Mouse (Mus musculus): ENCODE measurements at regions not wholly inside any gene's neighbourhood (a gene's known extent, or its start where the extent isn't known, plus 50 kb on each side); places are given as distances from the start of the nearest gene placed in this dataset.

- WGBS, result 41% methylated on average over 4 of the region's 4 CpGs
- H3K4me1 ChIP-seq, result 0 out of 2 replicates have a peak, but pooled peaks cover 2% of the 10 kb centered on the region
- no peaks in the 10 kb centered on the region for H3K36me3 ChIP-seq
- no peak overlapping the region for H3K4me2 ChIP-seq
- H3K27me3 ChIP-seq, result no peaks in the 10 kb centered on the region
- H3K4me3 ChIP-seq, result no peak overlapping the region
- ATAC-seq (ENCODE audit: insufficient number of reproducible peaks, insufficient read depth, low FRiP score, low TSS enrichment, low read depth), result no peak
- no peaks in the 10 kb centered on the region for H3K9me3 ChIP-seq
- H3K9ac ChIP-seq, result no peak overlapping the region
- H3K27ac ChIP-seq, result no peak overlapping the region
Measured at GRCm38 (mm10) chr12:33717053-33717452, 211.2 kb upstream of the Ferd3l start.

- no peaks in the 10 kb centered on the region for H3K9me3 ChIP-seq
- H3K9ac ChIP-seq, result no peak overlapping the region
- H3K27me3 ChIP-seq, result no peaks in the 10 kb centered on the region
- peak overlapping the region; percentile 40; the same call in 1 of the 2 replicates for H3K27ac ChIP-seq
- H3K4me1 ChIP-seq, result 0 out of 2 replicates have a peak, but pooled peaks cover 2% of the 10 kb centered on the region
- peak overlapping the region; percentile 48 for H3K4me2 ChIP-seq
- H3K36me3 ChIP-seq, result no peaks in the 10 kb centered on the region
- ATAC-seq (ENCODE audit: insufficient number of reproducible peaks, insufficient read depth, low FRiP score, low TSS enrichment, low read depth), result no peak
- whole genome bisulfite sequencing, result 20% methylated on average over 14 of the region's 14 CpGs
- no peak overlapping the region for H3K4me3 ChIP-seq
Measured at GRCm38 (mm10) chr12:33717601-33718260, 210.5 kb upstream of the Ferd3l start.

- H3K4me2 ChIP-seq, result no peak overlapping the region
- H3K4me3 ChIP-seq, result no peak overlapping the region
- WGBS, result 68% methylated on average over 7 of the region's 7 CpGs
- H3K4me1 ChIP-seq, result 0 out of 2 replicates have a peak, but pooled peaks cover 2% of the 10 kb centered on the region
- H3K36me3 ChIP-seq, result no peaks in the 10 kb centered on the region
- no peak for ATAC-seq (ENCODE audit: insufficient number of reproducible peaks, insufficient read depth, low FRiP score, low TSS enrichment, low read depth)
- H3K9ac ChIP-seq, result no peak overlapping the region
- H3K27me3 ChIP-seq, result no peaks in the 10 kb centered on the region
- no peaks in the 10 kb centered on the region for H3K9me3 ChIP-seq
- no peak overlapping the region for H3K27ac ChIP-seq
Measured at GRCm38 (mm10) chr12:33719063-33719462, 209.2 kb upstream of the Ferd3l start.

- no peaks in the 10 kb centered on the region for H3K36me3 ChIP-seq
Measured at GRCm38 (mm10) chr12:33731937-33732336, 196.3 kb upstream of the Ferd3l start.

GRCm38 (mm10) chr12:33775563-33776468 lies 152.4 kb upstream of the Ferd3l start:
- no peak overlapping the region for H3K27ac ChIP-seq

More at GRCm38 (mm10) chr12:33731937-33732336, 196.3 kb upstream of the Ferd3l start:
- 18% methylated on average over 4 of the region's 4 CpGs for WGBS
- Histone ChIP-seq H3K9ac (no peak overlapping the region), H3K4me3 (no peak overlapping the region), H3K4me1 (peaks cover 4% of the 10 kb centered on the region; the same call in 1 of the 2 replicates), H3K9me3 (no peaks in the 10 kb centered on the region), H3K27me3 (no peaks in the 10 kb centered on the region), H3K27ac (no peak overlapping the region), H3K4me2 (no peak overlapping the region; the same call in 1 of the 2 replicates)
- ATAC-seq (ENCODE audit: insufficient number of reproducible peaks, insufficient read depth, low FRiP score, low TSS enrichment, low read depth), result no peak

GRCm38 (mm10) chr12:33778477-33778876 lies 149.7 kb upstream of the Ferd3l start:
- Histone ChIP-seq H3K36me3 (no peaks in the 10 kb centered on the region), H3K4me1 (peaks cover 11% of the 10 kb centered on the region; the same call in 1 of the 2 replicates), H3K9me3 (no peaks in the 10 kb centered on the region), H3K4me2 (no peak overlapping the region), H3K27ac (no peak overlapping the region), H3K4me3 (no peak overlapping the region), H3K27me3 (no peaks in the 10 kb centered on the region), H3K9ac (no peak overlapping the region)
- WGBS, result 61% methylated on average over 4 of the region's 4 CpGs
- ATAC-seq (ENCODE audit: insufficient number of reproducible peaks, insufficient read depth, low FRiP score, low TSS enrichment, low read depth), result no peak

More at GRCm38 (mm10) chr12:33775563-33776468, 152.4 kb upstream of the Ferd3l start:
- no peak for ATAC-seq (ENCODE audit: insufficient number of reproducible peaks, insufficient read depth, low FRiP score, low TSS enrichment, low read depth)
- H3K4me3 ChIP-seq, result no peak overlapping the region
- no peaks in the 10 kb centered on the region for H3K27me3 ChIP-seq
- no peak overlapping the region for H3K9ac ChIP-seq
- WGBS, result 67% methylated on average over 5 of the region's 5 CpGs
- H3K4me2 ChIP-seq, result no peak overlapping the region
- peaks cover 11% of the 10 kb centered on the region; the same call in 1 of the 2 replicates for H3K4me1 ChIP-seq
- no peaks in the 10 kb centered on the region for H3K9me3 ChIP-seq
- no peaks in the 10 kb centered on the region for H3K36me3 ChIP-seq

GRCm38 (mm10) chr12:33779898-33780297 lies 148.3 kb upstream of the Ferd3l start:
- Histone ChIP-seq H3K9me3 (no peaks in the 10 kb centered on the region), H3K4me3 (no peak overlapping the region), H3K27ac (no peak overlapping the region), H3K9ac (no peak overlapping the region; the same call in 1 of the 2 replicates), H3K27me3 (no peaks in the 10 kb centered on the region), H3K36me3 (no peaks in the 10 kb centered on the region), H3K4me1 (peaks cover 11% of the 10 kb centered on the region; the same call in 1 of the 2 replicates), H3K4me2 (no peak overlapping the region)
- 33% methylated on average over 2 of the region's 2 CpGs for WGBS
- ATAC-seq (ENCODE audit: insufficient number of reproducible peaks, insufficient read depth, low FRiP score, low TSS enrichment, low read depth), result no peak

GRCm38 (mm10) chr12:33804206-33804791 lies 123.9 kb upstream of the Ferd3l start:
- H3K36me3 ChIP-seq, result no peaks in the 10 kb centered on the region
- no peak overlapping the region; the same call in 1 of the 2 replicates for H3K27ac ChIP-seq
- H3K9me3 ChIP-seq, result no peaks in the 10 kb centered on the region
- WGBS, result 40% methylated on average over 10 of the region's 10 CpGs
- no peak for ATAC-seq (ENCODE audit: insufficient number of reproducible peaks, insufficient read depth, low FRiP score, low TSS enrichment, low read depth)
- H3K9ac ChIP-seq, result no peak overlapping the region
- peaks cover 6% of the 10 kb centered on the region; the same call in 1 of the 2 replicates for H3K4me1 ChIP-seq
- H3K4me2 ChIP-seq, result no peak overlapping the region
- no peaks in the 10 kb centered on the region for H3K27me3 ChIP-seq
- H3K4me3 ChIP-seq, result 0 out of 2 replicates have a peak overlapping the region, but pooled peaks have one; percentile 1

GRCm38 (mm10) chr12:33825571-33825970 lies 102.7 kb upstream of the Ferd3l start:
- H3K4me2 ChIP-seq, result no peak overlapping the region
- no peaks in the 10 kb centered on the region for H3K4me1 ChIP-seq
- no peak overlapping the region for H3K27ac ChIP-seq
- H3K27me3 ChIP-seq, result no peaks in the 10 kb centered on the region
- H3K4me3 ChIP-seq, result no peak overlapping the region
- ATAC-seq (ENCODE audit: insufficient number of reproducible peaks, insufficient read depth, low FRiP score, low TSS enrichment, low read depth), result no peak
- H3K9ac ChIP-seq, result no peak overlapping the region
- no peaks in the 10 kb centered on the region for H3K9me3 ChIP-seq
- H3K36me3 ChIP-seq, result no peaks in the 10 kb centered on the region

GRCm38 (mm10) chr12:33849088-33849487 lies 79.1 kb upstream of the Ferd3l start:
- H3K36me3 ChIP-seq, result no peaks in the 10 kb centered on the region
- H3K4me2 ChIP-seq, result no peak overlapping the region
- H3K4me1 ChIP-seq, result 0 out of 2 replicates have a peak, but pooled peaks cover 2% of the 10 kb centered on the region
- H3K9me3 ChIP-seq, result no peaks in the 10 kb centered on the region
- ATAC-seq (ENCODE audit: insufficient number of reproducible peaks, insufficient read depth, low FRiP score, low TSS enrichment, low read depth), result no peak
- no peak overlapping the region for H3K9ac ChIP-seq
- no peak overlapping the region for H3K27ac ChIP-seq
- H3K4me3 ChIP-seq, result no peak overlapping the region
- no peaks in the 10 kb centered on the region for H3K27me3 ChIP-seq

- Histone ChIP-seq H3K9me3 (no peaks in the 10 kb centered on the region; the same call in 1 of the 2 replicates), H3K36me3 (no peaks in the 10 kb centered on the region), H3K27me3 (no peaks in the 10 kb centered on the region), H3K27ac (no peak overlapping the region), H3K4me3 (no peak overlapping the region), H3K4me1 (no peaks in the 10 kb centered on the region), H3K9ac (no peak overlapping the region), H3K4me2 (no peak overlapping the region)
- no peak for ATAC-seq (ENCODE audit: insufficient number of reproducible peaks, insufficient read depth, low FRiP score, low TSS enrichment, low read depth)
- WGBS, result 66% methylated on average over 1 of the region's 1 CpGs
Measured at GRCm38 (mm10) chr12:33851736-33852135, 76.5 kb upstream of the Ferd3l start.
